Mouse (Mus musculus): ENCODE results near the gene Fam102a.

GRCm38 (mm10) chr2:32591249-32591648, 56.1 kb downstream of the Fam102a start:
- TF ChIP-seq CTCF (conservative IDR thresholded peaks at IDR 0.05; ENCODE audit: insufficient read depth, insufficient read length, low read depth, low read length): no peak
- TF ChIP-seq POLR2A (IDR thresholded peaks at IDR 0.05; ENCODE audit: low read depth, low read length): no peak

Measured in kidney, adult 2 months (tissue).